Mouse (Mus musculus) liver, embryonic 13.5 days (tissue): ENCODE measurements at regions not wholly inside any gene's neighbourhood (a gene's known extent, or its start where the extent isn't known, plus 50 kb on each side); places are given as distances from the start of the nearest gene placed in this dataset.
A peak's percentile ranks its signal among the peaks of the same experiment; 100 is the strongest.

Experiments used
- ATAC-seq: fragments of 200-750 bp; cut with Nextera tagmentation; 2 replicates; pipeline ENCODE4 v1.8.0; 2017; ENCODE audit warnings: low read depth, mild to moderate bottlenecking, moderate number of reproducible peaks, moderate library complexity
- DNase-seq: peaks from one replicate; pipeline ENCODE4 v3.0.0; 2022
- H3K27ac ChIP-seq: fragments of 300-500 bp; sonication (generic); 2 replicates; pipeline ENCODE4 v1.5.1; 2015; ENCODE audit warnings: moderate library complexity, mild to moderate bottlenecking, inconsistent platforms
- H3K27me3 ChIP-seq: fragments of 300-500 bp; sonication (generic); 2 replicates; pipeline ENCODE4 v1.6.1; 2015; ENCODE audit warnings: mild to moderate bottlenecking, inconsistent platforms
- H3K36me3 ChIP-seq: fragments of 300-500 bp; sonication (generic); 2 replicates; pipeline ENCODE4 v1.6.1; 2015; ENCODE audit warnings: mild to moderate bottlenecking, inconsistent platforms
- H3K4me1 ChIP-seq: fragments of 300-500 bp; sonication (generic); replicated peaks from 2 replicates; pipeline ENCODE4 v1.6.1; 2015; ENCODE audit warnings: inconsistent platforms
- H3K4me2 ChIP-seq: fragments of 300-500 bp; sonication (generic); 2 replicates; pipeline ENCODE4 v1.6.1; 2015; ENCODE audit warnings: inconsistent platforms, mild to moderate bottlenecking, moderate library complexity
- H3K4me3 ChIP-seq: fragments of 300-500 bp; sonication (generic); replicated peaks from 2 replicates; pipeline ENCODE4 v1.5.1; 2015; ENCODE audit warnings: mild to moderate bottlenecking, inconsistent platforms
- H3K9ac ChIP-seq: fragments of 300-500 bp; sonication (generic); 2 replicates; pipeline ENCODE4 v1.6.1; 2015; ENCODE audit warnings: mild to moderate bottlenecking, inconsistent platforms
- H3K9me3 ChIP-seq: fragments of 300-500 bp; sonication (generic); replicated peaks from 2 replicates; pipeline ENCODE4 v1.6.1; 2016; ENCODE audit warnings: inconsistent platforms
- WGBS: fragments of 180-500 bp; shearing (Covaris S2); methylation state at CpG from one replicate; pipeline ENCODE4 v1.1.7; 2015; ENCODE audit not compliant: insufficient replicate concordance; 5-methylcytosine and 5-hydroxymethylcytosine counted together

GRCm38 (mm10) chr3:133599731-133600130 lies 54.8 kb upstream of the Tet2 start:
- DNase-seq (no peak), ATAC-seq (no peak)
- Histone ChIP-seq H3K9me3 (no peaks in the 10 kb centered on the region), H3K4me3 (no peak overlapping the region), H3K4me1 (no peaks in the 10 kb centered on the region), H3K4me2 (no peak overlapping the region), H3K27me3 (no peaks in the 10 kb centered on the region), H3K27ac (no peak overlapping the region), H3K9ac (no peak overlapping the region), H3K36me3 (no peaks in the 10 kb centered on the region)
- 74% methylated on average over 7 of the region's 7 CpGs for WGBS

DNA sequence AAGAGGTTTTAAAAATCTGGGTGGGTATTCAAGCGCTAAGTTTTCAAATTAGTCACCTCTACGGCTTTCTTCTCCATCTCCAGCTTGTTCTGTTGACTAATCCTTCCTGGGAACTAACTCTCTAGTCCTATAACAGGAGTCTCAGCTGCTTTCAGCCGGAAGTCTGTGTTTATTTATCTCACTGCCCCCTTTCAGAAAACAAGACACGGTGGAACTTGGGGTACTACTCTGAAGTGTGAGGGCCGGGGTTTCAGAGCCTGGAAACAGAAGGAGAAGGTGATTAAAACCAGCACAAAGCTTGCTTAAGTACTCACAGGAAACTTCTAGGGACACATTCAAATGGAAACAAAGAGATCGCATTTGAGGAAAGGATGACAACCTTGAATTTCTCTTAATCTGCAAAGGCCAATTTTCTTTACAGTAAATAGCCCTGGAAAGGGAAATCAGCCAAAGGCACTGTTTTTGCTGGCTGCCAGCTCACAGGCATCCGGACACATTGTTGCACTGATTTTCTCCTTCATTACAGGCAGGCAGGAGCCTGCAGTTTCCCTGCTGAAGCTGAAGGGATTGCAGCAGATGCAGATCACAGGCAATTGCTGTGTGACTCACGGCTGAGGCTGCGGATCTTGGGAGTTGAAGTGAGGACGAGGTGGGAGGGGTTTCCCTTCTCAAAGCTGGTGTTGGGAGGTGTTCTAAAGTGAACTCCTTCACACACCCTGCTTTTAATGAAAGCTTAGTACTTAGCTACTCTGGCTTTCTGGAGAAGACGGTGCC lies 55.7 kb upstream of the Tet2 start:
- 34% methylated on average over 11 of the region's 11 CpGs for WGBS

DNA sequence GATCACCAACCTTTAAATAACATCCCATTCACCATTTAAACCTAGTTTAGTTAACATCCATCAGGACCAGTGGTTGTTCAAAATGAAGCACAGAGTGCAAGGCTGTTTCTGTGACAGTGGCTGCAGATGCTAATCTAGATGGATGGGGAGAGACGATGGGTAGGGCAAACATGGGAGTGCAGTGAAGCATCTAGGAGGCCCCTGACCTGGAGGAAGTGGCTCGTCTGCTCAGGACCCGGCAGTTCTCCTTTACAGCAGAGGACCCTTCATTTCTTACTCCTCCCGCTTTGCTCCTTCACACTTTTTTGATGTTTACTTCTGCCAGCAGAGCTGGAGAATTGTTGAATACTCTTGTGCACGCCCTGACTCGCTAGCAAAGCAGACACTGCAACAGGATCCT lies 60.5 kb upstream of the Tet2 start:
- Histone ChIP-seq H3K27ac (no peak overlapping the region), H3K4me1 (no peaks in the 10 kb centered on the region), H3K4me2 (no peak overlapping the region), H3K4me3 (no peak overlapping the region), H3K36me3 (no peaks in the 10 kb centered on the region), H3K9me3 (no peaks in the 10 kb centered on the region), H3K27me3 (no peaks in the 10 kb centered on the region), H3K9ac (no peak overlapping the region)
- whole genome bisulfite sequencing, result 62% methylated on average over 6 of the region's 6 CpGs
- DNase-seq (no peak), ATAC-seq (no peak)

More for the DNA sequence above, 55.7 kb upstream of the Tet2 start:
- no peaks in the 10 kb centered on the region for H3K9me3 ChIP-seq
- DNase-seq (no peak), ATAC-seq (no peak)
- no peaks in the 10 kb centered on the region for H3K27me3 ChIP-seq
- no peaks in the 10 kb centered on the region for H3K4me1 ChIP-seq
- no peaks in the 10 kb centered on the region for H3K36me3 ChIP-seq
- no peak overlapping the region for H3K4me2 ChIP-seq
- no peak overlapping the region for H3K27ac ChIP-seq
- no peak overlapping the region for H3K4me3 ChIP-seq
- H3K9ac ChIP-seq, result no peak overlapping the region

DNA sequence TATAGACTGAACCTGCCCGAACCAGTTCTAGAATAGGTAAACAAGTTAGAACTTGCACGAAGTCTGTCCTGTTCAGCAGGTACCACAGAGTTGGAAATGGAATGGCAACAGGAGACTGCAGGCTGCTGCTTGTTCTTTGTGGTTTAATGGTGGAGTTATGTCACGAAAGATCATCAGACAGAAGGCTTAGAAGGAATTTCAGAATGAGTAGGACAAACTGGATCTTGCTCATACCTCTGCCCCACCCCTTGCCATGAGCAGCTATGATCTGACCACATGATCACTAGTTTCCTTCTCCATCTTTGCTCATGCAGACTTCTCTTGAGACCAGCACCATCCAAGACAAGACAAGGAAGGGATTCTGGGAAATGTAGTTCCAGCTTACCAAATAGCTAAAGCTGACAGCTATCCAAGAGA lies 63.9 kb upstream of the Tet2 start:
- 72% methylated on average over 3 of the region's 3 CpGs for WGBS
- no peak overlapping the region for H3K9ac ChIP-seq
- H3K36me3 ChIP-seq, result no peaks in the 10 kb centered on the region
- H3K27me3 ChIP-seq, result no peaks in the 10 kb centered on the region
- H3K9me3 ChIP-seq, result no peaks in the 10 kb centered on the region
- no peak overlapping the region for H3K27ac ChIP-seq
- H3K4me3 ChIP-seq, result no peak overlapping the region
- no peak overlapping the region for H3K4me2 ChIP-seq
- peaks cover 4% of the 10 kb centered on the region for H3K4me1 ChIP-seq
- DNase-seq, result no peak
- no peak for ATAC-seq

DNA sequence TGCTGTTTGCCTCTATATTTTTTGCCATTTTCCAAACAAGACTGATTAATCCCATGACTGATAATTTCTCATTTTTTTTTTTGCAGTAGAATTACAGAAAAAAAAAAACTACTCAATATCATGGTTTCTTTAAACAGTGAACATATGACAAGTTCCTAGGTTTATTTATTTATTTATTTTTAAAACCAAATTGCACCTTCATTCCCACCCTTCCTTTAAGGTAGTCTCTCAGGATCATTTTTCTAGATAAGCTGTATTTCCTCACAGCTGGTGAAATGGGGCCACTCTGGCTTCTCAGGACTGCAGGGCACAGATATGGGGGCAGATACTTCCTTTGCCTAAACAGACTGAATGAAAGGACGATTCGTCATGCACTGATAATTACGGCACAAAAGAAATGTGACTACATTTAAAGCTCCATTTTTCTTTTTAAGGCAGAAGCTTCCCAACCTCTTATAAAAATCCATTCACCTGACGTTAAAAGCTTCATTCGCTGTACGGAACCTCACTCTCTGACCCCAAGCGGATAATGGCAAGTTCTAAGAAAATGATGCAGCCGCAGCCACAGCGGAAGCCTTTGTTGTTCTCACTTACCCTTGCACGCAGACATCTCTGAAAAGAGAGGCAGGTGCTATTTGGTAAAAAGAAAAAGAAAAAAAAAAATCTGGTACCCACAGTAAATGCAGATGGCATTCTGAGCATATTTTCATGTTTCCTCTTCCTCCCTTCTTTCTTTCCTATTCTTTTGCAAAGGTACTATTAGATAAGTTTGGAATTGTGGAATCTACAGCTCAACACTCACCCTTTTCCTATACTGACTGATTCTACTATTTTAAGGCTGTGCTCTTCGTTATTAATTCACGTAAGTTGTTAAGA lies 69.1 kb upstream of the Tet2 start:
- 39% methylated on average over 12 of the region's 12 CpGs for WGBS
- ATAC-seq (peak; percentile 81), DNase-seq (peak; percentile 35)
- Histone ChIP-seq H3K4me1 (peaks cover 22% of the 10 kb centered on the region), H3K4me3 (0 out of 2 replicates have a peak overlapping the region, but pooled peaks have one; percentile 1), H3K9ac (no peak overlapping the region), H3K27me3 (no peaks in the 10 kb centered on the region), H3K4me2 (peak overlapping the region; percentile 39), H3K36me3 (no peaks in the 10 kb centered on the region), H3K9me3 (no peaks in the 10 kb centered on the region), H3K27ac (no peak overlapping the region)

- H3K9me3 ChIP-seq, result no peaks in the 10 kb centered on the region
- H3K36me3 ChIP-seq, result no peaks in the 10 kb centered on the region
- H3K27me3 ChIP-seq, result no peaks in the 10 kb centered on the region
- ATAC-seq (no peak), DNase-seq (no peak)
- 58% methylated on average over 14 of the region's 14 CpGs for WGBS
- H3K4me1 ChIP-seq, result peaks cover 22% of the 10 kb centered on the region
- no peak overlapping the region for H3K27ac ChIP-seq
- H3K4me3 ChIP-seq, result no peak overlapping the region
- H3K4me2 ChIP-seq, result no peak overlapping the region
- no peak overlapping the region for H3K9ac ChIP-seq
These were observed 69.9 kb upstream of the Tet2 start for GRCm38 (mm10) chr3:133614712-133615426.

DNA sequence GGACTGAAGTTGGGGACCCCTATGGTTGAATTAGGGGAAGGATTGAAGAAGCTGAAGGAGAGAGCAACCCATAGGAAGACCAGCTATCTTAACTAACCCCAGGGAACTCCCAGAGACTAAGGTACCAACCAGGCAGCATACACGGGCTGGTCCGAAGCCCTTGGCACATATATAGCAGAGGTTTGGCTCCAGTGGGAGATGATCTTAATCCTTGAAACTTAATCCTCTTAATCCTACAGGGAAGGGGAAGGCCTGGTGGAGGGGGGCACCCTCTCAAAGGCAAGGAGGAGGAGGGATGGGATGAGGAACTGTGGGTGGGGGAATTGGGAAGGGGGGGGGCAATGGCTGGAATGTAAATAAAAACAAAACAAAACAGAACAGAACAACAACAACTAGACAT lies 72.1 kb upstream of the Tet2 start:
- Histone ChIP-seq H3K4me3 (no peak overlapping the region), H3K4me2 (no peak overlapping the region), H3K27me3 (no peaks in the 10 kb centered on the region), H3K9ac (no peak overlapping the region), H3K36me3 (no peaks in the 10 kb centered on the region), H3K27ac (no peak overlapping the region), H3K9me3 (no peaks in the 10 kb centered on the region), H3K4me1 (peaks cover 22% of the 10 kb centered on the region)
- ATAC-seq, result no peak
- 80% methylated on average over 2 of the region's 2 CpGs for WGBS
- no peak for DNase-seq

- WGBS, result 52% methylated on average over 3 of the region's 3 CpGs
- Histone ChIP-seq H3K9me3 (no peaks in the 10 kb centered on the region), H3K36me3 (no peaks in the 10 kb centered on the region), H3K4me2 (no peak overlapping the region), H3K4me1 (peaks cover 29% of the 10 kb centered on the region), H3K9ac (no peak overlapping the region), H3K27me3 (no peaks in the 10 kb centered on the region), H3K4me3 (no peak overlapping the region), H3K27ac (no peak overlapping the region)
- ATAC-seq, result no peak
- no peak for DNase-seq
These were observed 73.6 kb upstream of the Tet2 start for GRCm38 (mm10) chr3:133618491-133618890.

GRCm38 (mm10) chr3:133623201-133623744 lies 78.3 kb upstream of the Tet2 start:
- peak overlapping the region; percentile 21; the same call in 1 of the 2 replicates for H3K4me2 ChIP-seq
- H3K27ac ChIP-seq, result peak overlapping the region; percentile 88
- ATAC-seq, result peak; percentile 75
- DNase-seq, result peak; percentile 34
- H3K9me3 ChIP-seq, result no peaks in the 10 kb centered on the region
- H3K36me3 ChIP-seq, result no peaks in the 10 kb centered on the region
- no peaks in the 10 kb centered on the region for H3K27me3 ChIP-seq
- H3K9ac ChIP-seq, result no peak overlapping the region
- H3K4me3 ChIP-seq, result no peak overlapping the region
- peaks cover 42% of the 10 kb centered on the region for H3K4me1 ChIP-seq
- WGBS, result 10% methylated on average over 9 of the region's 9 CpGs

GRCm38 (mm10) chr3:133624079-133624875 lies 79.3 kb upstream of the Tet2 start:
- Histone ChIP-seq H3K4me3 (no peak overlapping the region), H3K27ac (peak overlapping the region; percentile 88), H3K9ac (no peak overlapping the region), H3K9me3 (no peaks in the 10 kb centered on the region), H3K4me1 (peaks cover 38% of the 10 kb centered on the region), H3K27me3 (no peaks in the 10 kb centered on the region), H3K4me2 (peak overlapping the region; percentile 21; the same call in 1 of the 2 replicates), H3K36me3 (no peaks in the 10 kb centered on the region)
- ATAC-seq (peak; percentile 82), DNase-seq (peak; percentile 9)
- WGBS, result 16% methylated on average over 3 of the region's 3 CpGs
